Mouse (Mus musculus): ENCODE measurements around the gene Kpna7. TPM values are rescaled to one million over a fixed set of nuclear protein-coding genes. Genes with fewer than 3 reads are reported as not detected.
"Not testable (repeated sequence)": the region's sequence is repeated elsewhere in the genome, so short reads cannot be mapped to it uniquely, and the experiment has no call there.

Gene Kpna7
- polyA plus RNA-seq, 2 experiments = not detected

DNA sequence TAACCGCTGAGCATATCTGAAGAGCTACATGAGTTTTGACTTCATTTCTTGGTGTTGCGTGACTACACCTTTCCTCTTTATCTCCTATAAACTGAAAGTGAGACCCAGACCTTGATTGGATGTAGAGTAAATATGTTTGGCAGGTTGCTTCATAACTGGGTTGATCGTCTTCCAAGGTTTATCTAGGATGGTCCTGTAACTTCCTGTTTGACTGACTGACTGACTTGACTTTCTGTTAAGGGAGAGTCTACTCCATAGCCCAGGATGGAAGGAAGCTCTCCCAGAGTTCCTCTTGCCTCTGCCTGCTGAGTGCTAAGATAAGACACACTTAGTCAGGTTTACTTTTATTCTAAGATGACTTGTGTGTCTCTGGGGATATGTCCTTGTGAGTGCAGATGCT lies 6.0 kb upstream of the Kpna7 start:
- no peak for TF ChIP-seq POLR2A (IDR thresholded peaks at IDR 0.05; ENCODE audit: borderline replicate concordance, extremely low read depth, insufficient read depth, insufficient read length)
- Histone ChIP-seq H3K36me3 (ENCODE audit: control insufficient read depth, insufficient read depth, low read length) (peaks cover 45% of the 10 kb centered on the region), H3K4me1 (ENCODE audit: control insufficient read depth, insufficient read depth, low read length) (peaks cover 2% of the 10 kb centered on the region), H3K27me3 (ENCODE audit: control insufficient read depth, insufficient read depth, low read length) (no peaks in the 10 kb centered on the region), H3K9ac (ENCODE audit: low read depth, low read length, severe bottlenecking) (no peak overlapping the region), H3K27ac (replicated peaks; ENCODE audit: low read depth, low read length) (no peak overlapping the region), H3K4me2 (replicated peaks; ENCODE audit: low read depth, low read length, severe bottlenecking) (no peak overlapping the region), H3K9me3 (ENCODE audit: control insufficient read depth, low read length) (no peaks in the 10 kb centered on the region), H3K4me3 (replicated peaks; ENCODE audit: low read length) (no peak overlapping the region)
- DNase-seq (ENCODE audit: low spot score) = no peak
- 90% methylated on average over 3 of the region's 3 CpGs for WGBS
- no peak for ATAC-seq (ENCODE audit: low FRiP score, low read depth)

DNA sequence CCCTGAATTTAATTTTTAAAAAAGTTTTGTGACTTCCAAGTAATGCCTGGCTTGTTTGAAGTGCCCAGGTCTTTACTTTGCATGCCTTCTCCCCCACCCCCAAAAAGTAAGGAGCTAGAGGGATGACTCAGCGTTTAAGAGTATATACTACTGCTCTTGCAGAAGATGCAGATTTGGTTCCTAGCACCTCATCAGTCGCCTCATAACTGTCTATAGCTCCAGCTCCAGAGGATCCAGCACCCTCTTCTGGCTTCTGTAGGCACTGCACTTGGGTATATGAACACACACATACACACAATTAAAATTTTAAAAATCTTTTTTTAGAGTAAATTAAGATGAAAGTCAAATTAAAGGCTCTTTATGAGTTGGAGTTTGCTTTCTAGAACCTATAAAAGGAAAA lies 4.4 kb upstream of the Kpna7 start:
- Histone ChIP-seq H3K4me1 (ENCODE audit: control insufficient read depth, insufficient read depth, low read length) (peaks cover 7% of the 10 kb centered on the region), H3K4me3 (replicated peaks; ENCODE audit: low read length) (no peak overlapping the region), H3K27me3 (ENCODE audit: control insufficient read depth, insufficient read depth, low read length) (no peaks in the 10 kb centered on the region), H3K9me3 (ENCODE audit: control insufficient read depth, low read length) (no peaks in the 10 kb centered on the region), H3K9ac (ENCODE audit: low read depth, low read length, severe bottlenecking) (no peak overlapping the region), H3K27ac (replicated peaks; ENCODE audit: low read depth, low read length) (no peak overlapping the region), H3K36me3 (ENCODE audit: control insufficient read depth, insufficient read depth, low read length) (peaks cover 34% of the 10 kb centered on the region), H3K4me2 (replicated peaks; ENCODE audit: low read depth, low read length, severe bottlenecking) (no peak overlapping the region)
- ATAC-seq (ENCODE audit: low FRiP score, low read depth) (no peak), DNase-seq (ENCODE audit: low spot score) (no peak)
- 94% methylated on average over 2 of the region's 2 CpGs for WGBS
- TF ChIP-seq POLR2A (IDR thresholded peaks at IDR 0.05; ENCODE audit: borderline replicate concordance, extremely low read depth, insufficient read depth, insufficient read length) = no peak

- DNase-seq (ENCODE audit: low spot score) (no peak), ATAC-seq (ENCODE audit: low FRiP score, low read depth) (no peak)
- H3K4me3 ChIP-seq (replicated peaks; ENCODE audit: low read length) = peak overlapping the region; percentile 93
- peaks cover 7% of the 10 kb centered on the region for H3K4me1 ChIP-seq (ENCODE audit: control insufficient read depth, insufficient read depth, low read length)
- H3K9me3 ChIP-seq (ENCODE audit: control insufficient read depth, low read length) = no peaks in the 10 kb centered on the region
- TF ChIP-seq POLR2A (IDR thresholded peaks at IDR 0.05; ENCODE audit: borderline replicate concordance, extremely low read depth, insufficient read depth, insufficient read length) = no peak
- 70% methylated on average over 2 of the region's 2 CpGs for WGBS
- H3K27me3 ChIP-seq (ENCODE audit: control insufficient read depth, insufficient read depth, low read length) = no peaks in the 10 kb centered on the region
- 0 out of 2 replicates have a peak, but pooled peaks cover 12% of the 10 kb centered on the region for H3K36me3 ChIP-seq (ENCODE audit: control insufficient read depth, insufficient read depth, low read length)
- H3K9ac ChIP-seq (ENCODE audit: low read depth, low read length, severe bottlenecking) = peak overlapping the region; percentile 88
- H3K4me2 ChIP-seq (replicated peaks; ENCODE audit: low read depth, low read length, severe bottlenecking) = peak overlapping the region; percentile 75
- H3K27ac ChIP-seq (replicated peaks; ENCODE audit: low read depth, low read length) = no peak overlapping the region
Observed at GRCm38 (mm10) chr5:145084822-145085221, 992 bp upstream of the Kpna7 start.

DNA sequence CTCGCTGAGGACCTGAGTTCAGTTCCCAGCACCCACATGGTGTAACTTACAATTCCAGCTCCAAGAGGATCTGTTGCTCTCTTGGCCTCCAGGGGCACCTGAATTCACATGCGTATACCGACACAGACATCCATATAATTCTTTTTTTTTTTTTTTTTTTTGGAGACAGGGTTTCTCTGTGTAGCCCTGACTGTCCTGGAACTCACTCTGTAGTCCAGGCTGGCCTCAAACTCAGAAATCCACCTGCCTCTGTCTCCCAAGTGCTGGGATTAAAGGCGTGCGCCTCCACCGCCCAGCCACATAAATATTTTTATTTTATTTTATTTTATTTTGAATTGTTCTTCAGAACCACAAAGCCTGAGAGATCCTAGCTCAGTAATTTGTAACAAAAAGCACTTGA lies 629 bp downstream of the Kpna7 start:
- ATAC-seq (ENCODE audit: low FRiP score, low read depth) = peak; percentile 10; the same call in 1 of the 2 replicates
- H3K27ac ChIP-seq (replicated peaks; ENCODE audit: low read depth, low read length) = peak overlapping the region; percentile 77; the same call in 1 of the 2 replicates
- not testable (repeated sequence) for H3K36me3 ChIP-seq (ENCODE audit: control insufficient read depth, insufficient read depth, low read length); H3K27me3 ChIP-seq (ENCODE audit: control insufficient read depth, insufficient read depth, low read length); H3K4me1 ChIP-seq (ENCODE audit: control insufficient read depth, insufficient read depth, low read length); H3K9me3 ChIP-seq (ENCODE audit: control insufficient read depth, low read length); DNase-seq (ENCODE audit: low spot score)
- WGBS = 53% methylated on average over 6 of the region's 6 CpGs
- peak overlapping the region; percentile 93 for H3K4me3 ChIP-seq (replicated peaks; ENCODE audit: low read length)
- peak overlapping the region; percentile 75 for H3K4me2 ChIP-seq (replicated peaks; ENCODE audit: low read depth, low read length, severe bottlenecking)
- H3K9ac ChIP-seq (ENCODE audit: low read depth, low read length, severe bottlenecking) = peak overlapping the region; percentile 88

GRCm38 (mm10) chr5:145081866-145082613 lies 1.8 kb downstream of the Kpna7 start:
- Histone ChIP-seq H3K4me1 (ENCODE audit: control insufficient read depth, insufficient read depth, low read length) (peaks cover 7% of the 10 kb centered on the region), H3K4me3 (replicated peaks; ENCODE audit: low read length) (no peak overlapping the region), H3K27me3 (ENCODE audit: control insufficient read depth, insufficient read depth, low read length) (no peaks in the 10 kb centered on the region), H3K36me3 (ENCODE audit: control insufficient read depth, insufficient read depth, low read length) (0 out of 2 replicates have a peak, but pooled peaks cover 4% of the 10 kb centered on the region), H3K27ac (replicated peaks; ENCODE audit: low read depth, low read length) (no peak overlapping the region), H3K9me3 (ENCODE audit: control insufficient read depth, low read length) (no peaks in the 10 kb centered on the region), H3K9ac (ENCODE audit: low read depth, low read length, severe bottlenecking) (no peak overlapping the region), H3K4me2 (replicated peaks; ENCODE audit: low read depth, low read length, severe bottlenecking) (no peak overlapping the region)
- WGBS = 90% methylated on average over 10 of the region's 10 CpGs
- DNase-seq (ENCODE audit: low spot score) (no peak), ATAC-seq (ENCODE audit: low FRiP score, low read depth) (no peak)
- TF ChIP-seq POLR2A (IDR thresholded peaks at IDR 0.05; ENCODE audit: borderline replicate concordance, extremely low read depth, insufficient read depth, insufficient read length) = no peak

Data from limb, embryonic 14.5 days (tissue).